Mouse (Mus musculus) fat pad, adult 2 months (tissue): ENCODE measurements around the gene Ccdc62.

Experiments used
- DNase-seq: peaks from one replicate; pipeline ENCODE4 v3.0.0-alpha.2; 2011; ENCODE audit warnings: low read depth, low spot score; ENCODE audit errors: extremely low read depth

Ccdc62 gene

DNA sequence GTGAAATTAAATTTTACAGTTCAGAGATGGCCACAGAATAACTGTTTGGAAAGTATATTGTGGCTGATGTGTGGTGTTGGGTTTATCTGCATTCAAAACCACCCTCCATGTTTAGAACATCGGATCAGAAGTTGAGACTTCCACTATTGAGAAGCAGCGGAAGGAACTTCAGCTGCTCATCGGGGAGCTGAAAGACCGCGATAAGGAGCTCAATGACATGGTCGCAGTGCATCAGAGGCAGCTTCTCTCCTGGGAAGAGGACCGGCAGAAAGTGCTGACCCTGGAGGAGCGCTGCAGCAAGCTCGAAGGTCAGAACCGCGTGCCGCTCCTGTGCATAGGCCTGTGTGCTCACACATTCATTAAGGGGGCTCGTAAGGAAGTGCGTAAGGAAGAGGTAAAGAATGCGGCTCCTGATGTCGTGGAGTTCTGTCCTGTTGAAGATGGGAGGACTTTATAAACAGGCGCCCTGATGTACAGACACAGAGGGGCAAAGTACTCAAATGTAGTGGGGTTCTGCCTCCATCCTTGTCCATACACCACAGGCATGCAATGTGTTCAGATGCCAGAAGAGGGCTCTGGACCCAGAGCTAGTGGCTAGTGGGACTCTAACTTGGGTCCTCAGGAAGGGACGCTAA lies 3.6 kb downstream of the Ccdc62 start:
- DNase-seq: no peak

DNA sequence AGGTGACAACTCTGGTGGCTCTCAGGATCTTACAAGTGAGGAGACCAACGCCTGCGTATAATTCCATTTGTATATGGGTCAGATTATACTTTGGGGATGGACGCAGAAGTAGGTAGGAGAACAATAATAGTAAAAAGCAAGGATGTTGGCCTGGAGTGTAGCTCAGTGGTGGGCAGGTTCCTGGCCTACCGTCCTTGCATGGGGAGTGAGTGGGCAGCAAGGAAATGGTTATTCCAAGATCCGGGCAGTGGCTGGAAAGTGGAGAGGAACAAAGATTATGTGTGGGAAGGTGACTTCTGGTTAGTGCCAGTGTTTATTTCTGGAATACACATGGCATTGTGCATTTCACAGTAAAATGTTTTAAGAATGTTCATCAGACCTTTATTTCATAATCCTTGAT lies 5.5 kb downstream of the Ccdc62 start:
- no peak for DNase-seq

GRCm38 (mm10) chr5:123938479-123938878 lies 8.0 kb downstream of the Ccdc62 start:
- DNase-seq: no peak

DNA sequence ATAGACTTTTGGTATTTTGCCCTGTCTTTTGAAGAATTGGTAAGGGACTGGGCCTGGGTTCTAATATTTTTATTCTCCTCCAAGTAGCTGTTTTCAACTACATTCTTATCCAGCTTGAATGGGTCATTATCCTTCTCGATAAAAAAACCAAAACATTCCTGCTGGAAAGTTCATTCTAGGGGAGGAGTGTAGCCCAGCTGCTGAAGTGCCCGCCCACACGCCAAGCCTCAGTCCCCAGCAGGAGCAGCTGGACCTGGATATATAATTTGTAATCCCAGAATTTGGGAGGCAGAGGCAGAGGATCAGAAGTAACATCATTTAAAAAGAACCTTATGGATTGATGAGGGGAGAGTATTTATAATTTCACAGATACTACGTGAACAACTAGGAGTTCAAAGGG lies 16.1 kb downstream of the Ccdc62 start:
- DNase-seq: no peak

DNA sequence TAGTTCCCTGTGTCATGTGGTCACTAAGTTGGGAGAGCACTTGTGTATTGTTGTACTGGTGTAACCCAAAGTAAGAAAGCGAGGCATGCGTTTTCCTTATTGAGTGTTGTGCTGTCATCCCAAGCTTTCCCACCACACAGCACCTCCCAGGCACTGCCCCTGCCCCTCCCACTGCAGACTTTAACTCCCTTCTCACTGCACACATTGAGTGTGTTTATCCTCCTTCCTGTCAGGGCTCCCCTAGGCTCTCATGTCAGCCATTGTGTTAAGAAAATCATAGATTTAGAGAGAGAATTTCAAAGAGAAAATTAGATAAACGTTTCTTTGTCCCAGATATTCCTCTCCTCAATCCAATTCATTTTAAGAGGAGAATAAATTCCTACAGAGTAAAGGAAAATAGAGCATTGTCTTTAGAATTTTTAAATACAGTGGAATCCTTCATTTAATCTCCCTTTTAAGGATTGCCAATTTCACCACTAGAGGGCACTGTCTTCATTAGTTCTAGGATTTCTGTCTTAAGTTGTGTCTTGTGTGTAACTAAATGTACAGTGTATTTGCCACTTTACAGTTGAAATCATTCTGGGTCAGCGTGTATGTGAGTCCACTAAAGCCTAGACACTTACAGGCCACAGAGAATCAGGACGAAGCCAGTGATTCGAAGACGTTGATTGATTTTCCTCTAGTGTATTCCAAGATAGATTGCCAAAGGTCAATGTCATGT lies 16.7 kb downstream of the Ccdc62 start:
- DNase-seq: no peak

- DNase-seq: no peak
These were observed 22.0 kb downstream of the Ccdc62 start for GRCm38 (mm10) chr5:123952365-123953045.

- DNase-seq: no peak
These were observed 26.7 kb downstream of the Ccdc62 start for GRCm38 (mm10) chr5:123957213-123957612.

DNA sequence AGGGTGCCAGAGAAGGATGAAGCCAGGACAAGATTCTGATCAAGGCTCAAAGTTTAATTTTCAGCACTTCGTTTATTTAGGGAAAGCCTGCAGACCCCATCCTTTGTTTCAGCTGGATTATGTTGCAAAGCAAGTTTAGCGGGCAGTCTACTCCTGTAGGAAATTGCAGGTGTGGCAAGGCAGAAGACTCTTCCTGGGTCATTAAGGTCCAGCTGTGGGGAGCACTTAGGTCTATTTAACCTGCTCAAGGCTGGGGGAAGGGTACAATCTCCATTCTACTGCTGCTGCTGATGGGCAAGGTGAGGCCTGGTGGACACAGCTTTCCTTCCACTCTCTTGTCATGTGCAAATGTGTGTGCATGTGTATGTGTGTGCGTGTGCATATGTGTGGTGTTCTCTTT lies 28.5 kb downstream of the Ccdc62 start:
- no peak for DNase-seq

DNA sequence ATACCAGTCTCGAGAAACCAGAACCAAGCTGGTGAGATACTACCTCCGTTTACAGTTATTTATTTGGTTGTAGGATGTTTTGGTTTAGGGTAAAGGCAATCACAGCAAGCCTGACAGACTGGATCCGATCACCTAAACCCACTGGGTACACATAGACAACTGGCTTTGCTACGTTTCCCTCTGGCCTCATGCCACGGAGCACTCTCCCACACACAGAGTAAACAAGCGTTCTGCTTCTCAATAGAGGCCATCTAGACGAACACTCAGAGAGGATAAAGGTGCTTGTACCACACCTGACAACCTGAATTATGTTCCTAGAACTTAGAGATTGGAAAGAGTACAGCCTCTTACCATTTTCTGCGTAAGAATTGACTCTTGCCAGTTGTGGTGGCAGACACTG lies 29.6 kb downstream of the Ccdc62 start:
- DNase-seq: no peak

DNA sequence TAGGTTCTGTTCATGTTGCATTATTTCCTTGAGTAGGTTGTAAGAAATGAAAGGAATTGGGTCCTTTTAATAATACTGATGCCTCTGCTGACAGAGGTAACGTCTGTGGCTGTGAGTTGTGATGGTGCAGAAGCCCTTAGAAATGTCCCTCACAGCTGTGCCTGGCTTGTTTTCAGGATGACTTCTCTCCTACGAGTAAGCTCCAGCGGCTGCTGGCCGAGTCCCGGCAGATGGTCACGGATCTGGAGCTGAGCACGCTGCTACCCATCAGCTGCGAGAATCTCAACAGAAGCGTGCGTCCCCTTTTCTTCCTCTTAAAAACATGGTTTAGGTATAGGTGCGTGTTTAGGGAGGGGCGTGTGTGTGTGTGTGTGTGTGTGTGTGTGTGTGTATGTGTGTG lies 30.6 kb downstream of the Ccdc62 start:
- no peak for DNase-seq

GRCm38 (mm10) chr5:123964208-123964607 lies 33.7 kb downstream of the Ccdc62 start:
- DNase-seq: no peak

DNA sequence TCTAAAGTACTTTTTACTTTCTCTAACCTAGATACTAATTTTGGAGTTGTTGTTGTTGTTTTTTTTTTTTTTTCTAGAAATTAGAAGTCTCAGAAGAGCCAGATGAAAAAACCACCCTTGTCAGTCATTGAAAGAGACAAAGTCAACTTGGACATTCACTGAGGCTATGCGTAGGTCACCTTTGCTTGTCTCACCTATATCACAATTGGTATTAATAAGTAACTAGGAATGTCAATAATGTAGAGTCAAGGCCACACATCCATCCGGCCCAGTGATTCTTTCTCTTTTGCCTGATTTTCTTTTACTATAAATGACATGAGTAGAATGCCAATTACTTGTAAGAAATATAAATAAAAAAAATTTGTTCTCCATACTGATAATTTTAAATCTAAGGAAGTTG lies 36.3 kb downstream of the Ccdc62 start:
- no peak for DNase-seq

DNA sequence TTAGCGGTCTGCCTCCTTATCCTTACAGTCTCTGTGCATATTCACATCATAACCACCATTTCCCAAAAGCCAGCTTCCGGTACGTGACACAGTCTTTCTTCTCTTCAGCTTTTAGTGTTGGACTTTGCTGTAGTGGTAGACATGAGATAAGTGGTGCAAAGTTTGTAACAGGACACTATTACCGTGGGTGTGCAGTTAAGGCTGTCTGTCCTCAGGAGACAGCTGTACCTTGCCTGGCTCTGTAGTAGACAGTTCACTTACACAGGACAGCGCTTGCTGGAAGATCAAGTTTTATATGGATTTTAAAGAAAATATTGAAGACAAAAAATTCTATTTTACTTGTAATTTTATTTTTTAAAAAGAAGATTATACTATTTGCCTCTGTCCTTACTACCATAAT lies 38.0 kb downstream of the Ccdc62 start:
- DNase-seq: no peak

- no peak for DNase-seq
These were observed 38.7 kb downstream of the Ccdc62 start for GRCm38 (mm10) chr5:123969216-123969615.

- no peak for DNase-seq
These were observed 40.1 kb downstream of the Ccdc62 start for GRCm38 (mm10) chr5:123970576-123970975.

- no peak for DNase-seq
These were observed 42.0 kb downstream of the Ccdc62 start for GRCm38 (mm10) chr5:123972453-123972852.

GRCm38 (mm10) chr5:123973299-123974178 lies 43.1 kb downstream of the Ccdc62 start, which contains the start of gene Hip1r:
TSS of gene Hip1r (plus strand) at chr5:123973628.
- no peak for DNase-seq

GRCm38 (mm10) chr5:123974179-123974485 lies 43.7 kb downstream of the Ccdc62 start:
- no peak for DNase-seq

- no peak for DNase-seq
These were observed 44.2 kb downstream of the Ccdc62 start for GRCm38 (mm10) chr5:123974616-123975111.

DNA sequence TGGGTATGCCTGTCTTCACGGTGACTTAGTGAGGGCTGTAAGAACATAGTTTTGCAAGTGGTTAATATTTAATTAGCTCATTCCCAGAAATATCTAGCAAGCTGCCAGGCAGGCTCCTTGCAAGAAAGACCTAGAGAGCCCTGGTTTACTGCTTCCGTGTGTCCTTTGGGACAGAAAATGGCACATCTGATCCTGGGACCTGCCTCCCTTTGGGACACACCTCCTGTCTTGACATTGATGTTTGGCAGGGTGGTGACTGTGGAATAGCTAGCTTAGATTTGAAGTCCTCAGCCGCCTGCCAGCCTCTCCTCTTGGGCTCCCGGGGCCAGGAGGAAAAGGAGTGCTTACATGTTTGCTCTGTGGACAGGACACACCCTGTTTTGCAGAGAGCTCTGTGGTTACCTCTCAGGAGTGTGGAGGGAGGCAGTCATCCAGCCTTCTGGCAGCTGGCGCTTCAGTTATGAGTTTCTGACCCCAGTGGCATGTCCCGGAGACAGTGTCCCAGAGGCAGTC lies 45.2 kb downstream of the Ccdc62 start:
- DNase-seq: no peak

DNA sequence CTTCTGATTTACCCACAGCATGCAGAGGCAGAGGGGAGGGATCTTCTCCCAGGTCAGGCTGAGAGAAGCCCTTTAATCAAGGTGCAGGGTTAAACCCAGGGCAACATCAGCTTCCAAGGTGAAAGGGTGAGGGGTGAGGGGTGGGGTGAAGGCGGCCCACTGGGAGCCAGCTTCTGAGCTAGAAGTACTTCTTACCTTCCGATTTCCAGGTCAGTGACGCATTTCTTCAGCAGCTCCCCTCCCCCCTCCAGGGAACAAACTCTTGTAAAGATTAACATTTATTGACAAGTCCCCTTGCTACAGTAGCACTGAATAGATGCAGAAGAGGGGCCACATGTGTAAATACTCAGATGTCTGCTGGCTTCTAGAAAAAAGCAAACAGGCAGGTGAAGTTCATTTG lies 46.8 kb downstream of the Ccdc62 start:
- DNase-seq: no peak
